Mouse (Mus musculus): ENCODE data around the gene Sos2. TPM values are rescaled to one million over a fixed set of nuclear protein-coding genes. Genes with fewer than 3 reads are reported as not detected.

The Sos2 gene
- polyA plus RNA-seq, 1 experiment from 2014 or later, result 8.5 TPM

GRCm38 (mm10) chr12:69690714-69691113 is 9.1 kb upstream of the Sos2 start:
- WGBS, result 84% methylated on average over 4 of the region's 4 CpGs
- no peaks in the 10 kb centered on the region for H3K9me3 ChIP-seq

DNA sequence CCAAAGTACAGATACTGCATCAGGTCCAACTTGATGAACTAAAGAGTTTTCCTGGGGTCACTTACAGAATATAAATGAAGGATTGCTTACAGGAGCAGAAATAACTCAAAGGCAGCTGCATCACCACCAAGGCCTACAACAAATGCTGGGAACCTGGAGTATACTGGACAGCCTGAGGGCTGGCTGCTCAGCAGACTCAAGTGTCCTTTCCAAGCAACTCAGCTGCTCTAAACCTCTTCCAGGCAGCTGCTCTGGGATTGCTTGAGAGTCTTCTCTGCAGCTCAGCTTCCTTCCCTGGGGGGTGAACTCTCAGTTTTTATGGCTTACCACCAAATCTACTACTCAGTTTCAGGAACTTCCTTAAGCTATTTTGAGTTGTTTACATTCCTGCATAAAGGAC is 7.4 kb upstream of the Sos2 start:
- no peak for ATAC-seq
- no peaks in the 10 kb centered on the region for H3K36me3 ChIP-seq
- H3K4me2 ChIP-seq (replicated peaks), result no peak overlapping the region
- H3K4me1 ChIP-seq (replicated peaks), result 0 out of 2 replicates have a peak, but pooled peaks cover 2% of the 10 kb centered on the region
- H3K27ac ChIP-seq, result no peak overlapping the region
- H3K9ac ChIP-seq, result no peak overlapping the region
- H3K9me3 ChIP-seq, result no peaks in the 10 kb centered on the region
- H3K27me3 ChIP-seq (replicated peaks), result no peaks in the 10 kb centered on the region
- no peak overlapping the region for H3K4me3 ChIP-seq (replicated peaks)

More at GRCm38 (mm10) chr12:69690714-69691113, 9.1 kb upstream of the Sos2 start:
- Histone ChIP-seq H3K4me2 (replicated peaks) (no peak overlapping the region), H3K4me1 (replicated peaks) (0 out of 2 replicates have a peak, but pooled peaks cover 2% of the 10 kb centered on the region), H3K9ac (no peak overlapping the region), H3K27me3 (replicated peaks) (no peaks in the 10 kb centered on the region), H3K36me3 (no peaks in the 10 kb centered on the region), H3K27ac (no peak overlapping the region), H3K4me3 (replicated peaks) (no peak overlapping the region)
- ATAC-seq, result no peak

DNA sequence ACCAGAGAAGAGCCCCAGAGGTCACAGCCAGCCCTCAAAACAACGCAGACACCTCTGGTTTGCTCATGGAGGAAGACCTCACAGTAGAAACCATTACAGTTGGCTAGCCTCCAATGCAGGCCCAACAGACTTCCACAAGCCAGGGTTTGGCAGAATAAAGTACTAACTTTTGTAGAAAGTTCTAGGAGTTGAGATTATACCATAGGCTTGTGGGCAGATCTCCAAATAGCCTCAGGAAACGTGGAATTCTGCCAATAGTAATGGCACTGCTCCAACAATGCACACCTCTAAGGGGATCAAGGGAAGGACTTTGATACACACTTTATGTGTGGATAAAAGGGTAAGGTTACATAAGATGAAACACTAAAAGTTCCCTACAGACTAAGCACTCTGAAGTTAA is 6.7 kb upstream of the Sos2 start:
- Histone ChIP-seq H3K27me3 (replicated peaks) (no peaks in the 10 kb centered on the region), H3K4me2 (replicated peaks) (no peak overlapping the region), H3K36me3 (no peaks in the 10 kb centered on the region), H3K4me3 (replicated peaks) (no peak overlapping the region), H3K4me1 (replicated peaks) (0 out of 2 replicates have a peak, but pooled peaks cover 2% of the 10 kb centered on the region), H3K9me3 (no peaks in the 10 kb centered on the region), H3K9ac (no peak overlapping the region), H3K27ac (no peak overlapping the region)
- ATAC-seq, result peak; percentile 46
- 49% methylated on average over 2 of the region's 2 CpGs for WGBS

- H3K9ac ChIP-seq, result no peak overlapping the region
- H3K4me1 ChIP-seq (replicated peaks), result peaks cover 3% of the 10 kb centered on the region; the same call in 1 of the 2 replicates
- no peak overlapping the region for H3K4me3 ChIP-seq (replicated peaks)
- H3K4me2 ChIP-seq (replicated peaks), result no peak overlapping the region; the same call in 1 of the 2 replicates
- H3K27me3 ChIP-seq (replicated peaks), result no peaks in the 10 kb centered on the region
- no peak for ATAC-seq
- H3K9me3 ChIP-seq, result no peaks in the 10 kb centered on the region
- no peaks in the 10 kb centered on the region for H3K36me3 ChIP-seq
- H3K27ac ChIP-seq, result no peak overlapping the region
- 49% methylated on average over 10 of the region's 10 CpGs for WGBS
Measured at GRCm38 (mm10) chr12:69683537-69683936, 1.9 kb upstream of the Sos2 start.

DNA sequence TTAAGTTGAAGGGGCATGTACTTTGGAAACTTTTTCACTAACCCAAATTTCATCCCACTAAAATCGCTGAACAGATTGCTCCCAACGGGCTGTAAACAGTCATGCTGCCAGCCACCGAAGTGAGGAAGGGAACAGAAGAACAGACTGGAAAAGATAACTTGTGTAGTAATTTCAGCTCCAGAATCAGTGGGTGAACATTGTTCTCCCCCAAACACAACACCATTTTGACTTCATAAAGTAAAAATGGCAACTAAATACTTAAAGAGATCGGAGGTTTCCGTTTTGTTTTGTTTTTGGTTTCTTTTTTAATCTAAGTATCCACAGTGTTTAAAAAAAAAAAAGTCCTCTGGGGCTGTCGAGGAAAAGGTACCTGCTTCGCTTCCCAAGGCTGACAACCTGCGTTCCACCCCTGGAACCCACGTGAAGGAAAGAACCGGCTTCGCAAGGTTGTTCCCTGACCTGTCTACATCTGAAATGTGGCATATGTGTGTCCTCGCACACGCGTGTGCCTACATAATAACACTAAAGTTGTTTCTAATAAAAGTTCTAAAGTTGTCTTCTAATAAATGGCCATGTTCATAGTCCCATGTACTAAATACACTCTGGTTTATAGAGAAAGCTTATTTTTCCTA is 1.3 kb upstream of the Sos2 start:
- Histone ChIP-seq H3K4me3 (replicated peaks) (peak overlapping the region; percentile 97; the same call in 1 of the 2 replicates), H3K4me1 (replicated peaks) (peaks cover 3% of the 10 kb centered on the region; the same call in 1 of the 2 replicates), H3K9ac (no peak overlapping the region), H3K4me2 (replicated peaks) (peak overlapping the region; percentile 75), H3K27me3 (replicated peaks) (no peaks in the 10 kb centered on the region), H3K27ac (no peak overlapping the region), H3K9me3 (no peaks in the 10 kb centered on the region), H3K36me3 (no peaks in the 10 kb centered on the region)
- ATAC-seq, result no peak
- 38% methylated on average over 14 of the region's 14 CpGs for WGBS

- peak overlapping the region; percentile 75 for H3K4me2 ChIP-seq (replicated peaks)
- no peaks in the 10 kb centered on the region for H3K36me3 ChIP-seq
- H3K9ac ChIP-seq, result peak overlapping the region; percentile 98
- no peaks in the 10 kb centered on the region for H3K9me3 ChIP-seq
- H3K27ac ChIP-seq, result peak overlapping the region; percentile 99
- ATAC-seq, result peak; percentile 93
- 2% methylated on average over 39 of the region's 54 CpGs for WGBS
- no peaks in the 10 kb centered on the region for H3K27me3 ChIP-seq (replicated peaks)
- peak overlapping the region; percentile 97 for H3K4me3 ChIP-seq (replicated peaks)
- H3K4me1 ChIP-seq (replicated peaks), result peaks cover 3% of the 10 kb centered on the region; the same call in 1 of the 2 replicates
Measured at GRCm38 (mm10) chr12:69682065-69682787, 574 bp upstream of the Sos2 start.

DNA sequence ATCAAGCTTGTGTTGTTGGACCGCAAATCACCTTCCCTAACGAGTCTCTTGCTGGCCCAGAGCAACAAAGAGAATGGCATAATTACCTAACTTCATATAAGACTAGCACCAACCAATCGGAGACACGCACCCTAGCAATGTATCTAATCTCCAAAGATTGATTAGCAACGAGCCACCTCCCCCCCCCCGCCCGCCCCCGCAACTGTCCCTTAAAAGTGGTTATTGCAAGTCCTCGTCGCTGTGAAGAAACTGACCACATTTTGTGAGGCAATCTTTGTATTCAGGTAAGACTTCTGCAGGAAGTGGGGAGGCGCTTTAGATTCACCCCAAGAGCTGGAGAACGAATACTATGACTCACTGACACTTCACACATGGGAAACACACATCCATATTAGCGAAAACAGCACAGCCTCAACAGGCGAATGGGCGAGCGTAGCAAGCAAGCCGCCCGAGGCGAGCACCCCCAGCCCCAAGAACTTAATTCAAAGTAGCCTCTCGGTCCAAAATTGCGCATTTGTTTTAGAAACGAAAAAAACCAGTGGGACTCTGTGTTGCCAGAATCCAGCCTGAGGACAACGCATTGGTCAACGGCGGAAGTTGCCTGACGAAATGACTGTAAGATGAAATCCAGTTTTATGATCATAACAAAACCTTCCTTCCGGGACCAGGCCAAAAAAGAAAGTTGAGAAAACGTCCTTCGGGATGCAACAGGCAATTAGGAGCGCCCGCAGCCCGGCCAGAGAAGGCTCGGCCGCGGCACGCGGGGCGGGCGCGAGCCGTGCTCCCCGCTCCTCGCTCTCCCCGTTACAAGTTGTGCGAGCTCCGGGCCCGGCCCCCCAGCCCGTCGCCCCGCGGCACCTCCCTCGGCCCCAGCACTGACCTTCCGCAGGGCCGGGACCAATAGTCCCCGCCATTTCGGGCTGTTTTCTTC is 752 bp downstream of the Sos2 start:
- no peaks in the 10 kb centered on the region for H3K9me3 ChIP-seq
- H3K9ac ChIP-seq, result peak overlapping the region; percentile 98
- H3K4me3 ChIP-seq (replicated peaks), result peak overlapping the region; percentile 97
- peak overlapping the region; percentile 75 for H3K4me2 ChIP-seq (replicated peaks)
- no peaks in the 10 kb centered on the region for H3K36me3 ChIP-seq
- peaks cover 3% of the 10 kb centered on the region; the same call in 1 of the 2 replicates for H3K4me1 ChIP-seq (replicated peaks)
- H3K27ac ChIP-seq, result peak overlapping the region; percentile 99
- H3K27me3 ChIP-seq (replicated peaks), result no peaks in the 10 kb centered on the region
- WGBS, result under 1% methylated on average over 56 of the region's 56 CpGs
- peak; percentile 73 for ATAC-seq

DNA sequence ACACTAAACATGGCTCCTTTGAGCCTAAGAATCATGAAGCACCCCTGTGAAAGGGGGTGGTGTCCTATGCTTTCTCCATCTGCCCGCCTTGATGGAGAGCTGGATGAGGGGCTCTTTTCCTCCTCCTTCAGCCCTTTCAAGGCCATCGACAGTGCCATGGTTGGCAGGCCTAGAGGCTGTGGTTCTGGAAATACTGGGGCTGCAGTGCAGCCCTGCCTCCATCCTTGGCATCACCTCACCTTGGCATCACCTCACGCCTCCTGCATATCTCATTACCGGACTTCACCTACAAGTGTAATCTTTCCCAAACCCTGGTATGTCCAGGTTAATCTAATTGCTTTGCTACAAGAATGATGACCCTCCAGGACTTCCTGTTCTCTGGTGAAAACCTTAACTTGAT is 5.5 kb downstream of the Sos2 start:
- Histone ChIP-seq H3K4me1 (replicated peaks) (peaks cover 6% of the 10 kb centered on the region), H3K9me3 (no peaks in the 10 kb centered on the region), H3K4me3 (replicated peaks) (no peak overlapping the region), H3K36me3 (no peaks in the 10 kb centered on the region), H3K9ac (no peak overlapping the region), H3K27me3 (replicated peaks) (no peaks in the 10 kb centered on the region), H3K4me2 (replicated peaks) (no peak overlapping the region), H3K27ac (no peak overlapping the region)
- 80% methylated on average over 4 of the region's 4 CpGs for WGBS
- ATAC-seq, result no peak

GRCm38 (mm10) chr12:69674576-69675537 is 6.8 kb downstream of the Sos2 start:
- no peaks in the 10 kb centered on the region for H3K9me3 ChIP-seq
- H3K4me2 ChIP-seq (replicated peaks), result no peak overlapping the region
- WGBS, result 77% methylated on average over 10 of the region's 10 CpGs
- ATAC-seq, result no peak
- H3K4me1 ChIP-seq (replicated peaks), result peaks cover 4% of the 10 kb centered on the region; the same call in 1 of the 2 replicates
- no peak overlapping the region for H3K9ac ChIP-seq
- H3K27ac ChIP-seq, result no peak overlapping the region
- no peaks in the 10 kb centered on the region for H3K27me3 ChIP-seq (replicated peaks)
- no peak overlapping the region for H3K4me3 ChIP-seq (replicated peaks)
- H3K36me3 ChIP-seq, result no peaks in the 10 kb centered on the region

- H3K9ac ChIP-seq, result no peak overlapping the region
- no peaks in the 10 kb centered on the region for H3K9me3 ChIP-seq
- H3K27ac ChIP-seq, result no peak overlapping the region
- peaks cover 4% of the 10 kb centered on the region; the same call in 1 of the 2 replicates for H3K4me1 ChIP-seq (replicated peaks)
- no peaks in the 10 kb centered on the region for H3K27me3 ChIP-seq (replicated peaks)
- no peak for ATAC-seq
- 55% methylated on average over 1 of the region's 1 CpGs for WGBS
- H3K36me3 ChIP-seq, result no peaks in the 10 kb centered on the region
- no peak overlapping the region for H3K4me2 ChIP-seq (replicated peaks)
- no peak overlapping the region for H3K4me3 ChIP-seq (replicated peaks)
Measured at GRCm38 (mm10) chr12:69674176-69674575, 7.5 kb downstream of the Sos2 start.

DNA sequence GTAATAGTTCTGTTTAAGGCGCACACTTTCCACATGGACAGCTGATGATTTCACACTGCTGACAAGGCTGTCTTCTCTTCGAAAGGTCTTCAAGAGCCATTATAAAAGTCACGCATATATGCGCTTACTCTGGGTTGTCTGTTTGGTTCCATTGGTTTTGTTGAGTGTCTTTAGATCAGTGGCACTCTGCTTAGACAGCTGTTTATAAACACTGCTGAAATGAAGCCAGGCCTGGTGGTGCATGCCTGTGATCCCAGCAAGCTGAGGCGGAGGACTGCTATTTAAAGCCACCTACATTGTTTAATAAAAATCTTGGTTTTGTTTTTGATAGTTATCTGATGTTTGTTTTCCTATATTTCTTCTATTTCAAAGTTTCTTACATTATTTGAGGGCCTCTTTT is 14.9 kb downstream of the Sos2 start:
- no peaks in the 10 kb centered on the region for H3K36me3 ChIP-seq
- H3K27ac ChIP-seq, result no peak overlapping the region
- no peak for ATAC-seq
- H3K4me3 ChIP-seq (replicated peaks), result no peak overlapping the region
- H3K9ac ChIP-seq, result no peak overlapping the region
- H3K9me3 ChIP-seq, result no peaks in the 10 kb centered on the region
- H3K4me1 ChIP-seq (replicated peaks), result no peaks in the 10 kb centered on the region
- WGBS, result 71% methylated on average over 5 of the region's 5 CpGs
- no peak overlapping the region for H3K4me2 ChIP-seq (replicated peaks)
- no peaks in the 10 kb centered on the region for H3K27me3 ChIP-seq (replicated peaks)
